Mouse (Mus musculus) right cerebral cortex, postnatal 36 days (tissue): Measurements from ENCODE around the gene Timp3.

Experiments
- DNase-seq, 2 experiments: peaks; one replicate each; pipeline ENCODE4 v3.0.0; 2022; ENCODE audit warnings: low spot score in 2 of 2, mixed read lengths in 1 of 2

Gene Timp3

GRCm38 (mm10) chr10:86297307-86297706 is 2.9 kb upstream of the Timp3 start:
- no peak for DNase-seq

DNA sequence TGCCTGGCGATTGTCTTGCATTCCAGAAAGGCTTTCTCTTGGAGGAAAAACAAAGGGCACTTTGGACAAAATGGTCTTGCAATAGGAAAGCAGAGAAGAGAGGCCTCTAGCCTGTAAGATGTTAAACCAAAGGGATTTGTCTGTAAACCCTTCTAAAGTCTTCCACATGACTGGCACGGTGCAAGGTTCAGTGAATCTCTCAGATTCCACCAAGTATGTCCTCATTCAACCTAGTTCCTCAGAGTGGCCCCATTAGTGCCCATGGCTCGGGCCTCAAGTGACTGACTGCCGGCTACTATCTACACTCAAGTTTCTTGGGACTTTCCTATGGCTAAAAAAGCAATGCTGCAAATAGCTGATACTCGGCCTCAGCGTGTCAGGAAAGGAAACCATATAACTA is 1.8 kb upstream of the Timp3 start:
- no peak for DNase-seq

GRCm38 (mm10) chr10:86299795-86300194 is 377 bp upstream of the Timp3 start:
- DNase-seq: no peak

GRCm38 (mm10) chr10:86301117-86301490 is 932 bp downstream of the Timp3 start:
- DNase-seq: no peak

DNA sequence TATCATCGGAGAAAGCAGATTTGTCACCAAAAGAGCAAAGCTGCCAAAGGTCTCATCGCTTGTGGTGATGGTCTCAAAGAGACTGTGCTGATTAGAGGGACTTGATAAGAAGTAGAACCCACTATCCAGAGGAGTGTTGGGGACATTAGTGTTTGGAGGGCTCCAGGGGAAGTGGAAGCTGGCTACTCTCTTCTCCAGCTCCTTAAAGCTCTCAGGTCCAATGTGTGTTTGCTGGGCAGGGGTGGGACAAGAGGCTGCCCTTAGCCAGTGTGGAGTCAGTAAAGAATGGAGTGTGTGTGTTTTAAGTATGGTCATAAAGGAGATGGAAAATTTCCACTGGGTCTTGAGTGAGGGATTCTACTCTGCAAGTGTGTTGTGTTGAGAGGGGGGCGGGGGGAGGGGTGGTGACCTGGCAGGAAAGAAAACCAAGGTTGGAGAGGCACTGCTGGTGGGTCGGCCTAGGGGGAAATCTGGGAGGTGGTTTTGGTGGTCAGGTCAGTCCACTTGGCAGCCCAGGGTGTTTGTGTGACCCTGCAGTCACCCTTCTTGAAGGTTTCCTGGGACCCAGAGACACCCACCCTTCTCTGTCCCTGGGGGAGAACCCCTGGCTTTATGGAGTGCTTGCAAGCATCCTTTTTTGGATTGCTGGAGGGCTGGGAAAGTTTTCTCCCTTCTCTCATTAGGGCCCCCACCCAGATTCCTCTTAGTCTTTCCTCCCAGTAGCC is 1.6 kb downstream of the Timp3 start:
- no peak for DNase-seq

GRCm38 (mm10) chr10:86302318-86302648 is 2.1 kb downstream of the Timp3 start:
- no peak for DNase-seq

GRCm38 (mm10) chr10:86302761-86303494 is 2.8 kb downstream of the Timp3 start:
- peak; percentile 48 to 58 for DNase-seq

GRCm38 (mm10) chr10:86303495-86303876 is 3.3 kb downstream of the Timp3 start:
- DNase-seq: no peak

GRCm38 (mm10) chr10:86304583-86304982 is 4.4 kb downstream of the Timp3 start:
- no peak for DNase-seq

DNA sequence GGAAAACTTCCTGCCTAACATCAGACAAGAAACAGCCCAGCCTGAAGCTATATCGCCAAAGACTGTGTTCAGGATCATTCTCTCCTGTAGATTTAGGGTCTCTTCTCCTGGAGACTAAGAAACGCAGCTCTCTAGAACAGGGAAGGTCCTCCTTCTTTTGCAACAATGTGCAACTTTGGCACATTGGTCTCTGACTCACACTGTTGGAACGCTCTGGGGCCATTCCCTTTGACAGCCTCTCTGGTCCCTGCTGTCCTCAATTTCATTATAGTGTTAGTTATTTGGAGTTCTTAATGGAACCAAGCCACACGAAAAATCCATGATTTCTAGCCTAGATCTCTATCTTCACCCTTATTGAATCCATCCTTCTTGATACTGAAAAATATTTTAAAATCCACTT is 7.1 kb downstream of the Timp3 start:
- DNase-seq: no peak

DNA sequence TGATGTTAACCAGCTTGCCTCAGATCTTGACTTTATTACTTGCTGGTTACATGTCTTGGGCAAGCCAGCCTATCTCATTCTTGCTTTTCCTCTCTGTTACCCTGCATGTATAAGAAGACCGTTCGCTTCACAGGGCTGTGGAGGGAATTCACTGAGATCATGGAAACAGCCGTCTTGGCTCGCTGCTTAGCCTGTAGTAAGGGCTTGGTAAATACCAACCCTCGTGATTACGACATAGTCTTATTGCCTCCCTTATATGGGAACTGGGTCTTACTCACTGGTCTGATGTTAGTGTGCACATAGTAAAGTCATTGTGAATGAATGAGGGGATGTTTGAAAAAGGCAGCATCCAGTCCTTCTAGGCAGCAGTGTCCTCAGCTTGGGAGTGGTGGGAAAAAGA is 10.4 kb downstream of the Timp3 start:
- no peak for DNase-seq

- DNase-seq: no peak
Observed at GRCm38 (mm10) chr10:86312976-86313375, 12.8 kb downstream of the Timp3 start.

GRCm38 (mm10) chr10:86313448-86313847 is 13.3 kb downstream of the Timp3 start:
- DNase-seq: no peak

DNA sequence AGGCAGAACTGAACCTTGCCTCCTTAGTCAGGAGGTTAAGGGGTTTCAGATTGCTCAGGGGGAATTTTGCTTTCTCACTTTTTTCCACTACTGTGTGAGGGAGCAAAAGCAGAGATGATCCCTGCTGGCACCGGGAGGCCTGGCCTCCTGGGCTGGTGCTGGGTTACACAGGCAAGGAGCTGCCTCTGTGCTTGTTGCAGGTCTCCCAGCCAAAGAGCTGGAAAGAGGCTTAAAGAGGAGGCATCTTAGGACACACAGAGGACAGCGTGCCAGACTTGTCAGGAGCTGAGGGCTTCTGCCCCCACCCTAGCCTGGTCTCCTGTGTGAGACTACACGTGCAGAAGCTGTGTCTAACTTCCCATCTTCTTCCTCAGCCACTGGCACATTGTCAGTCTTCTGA is 15.3 kb downstream of the Timp3 start:
- no peak for DNase-seq

GRCm38 (mm10) chr10:86317633-86318032 is 17.5 kb downstream of the Timp3 start:
- DNase-seq: no peak

DNA sequence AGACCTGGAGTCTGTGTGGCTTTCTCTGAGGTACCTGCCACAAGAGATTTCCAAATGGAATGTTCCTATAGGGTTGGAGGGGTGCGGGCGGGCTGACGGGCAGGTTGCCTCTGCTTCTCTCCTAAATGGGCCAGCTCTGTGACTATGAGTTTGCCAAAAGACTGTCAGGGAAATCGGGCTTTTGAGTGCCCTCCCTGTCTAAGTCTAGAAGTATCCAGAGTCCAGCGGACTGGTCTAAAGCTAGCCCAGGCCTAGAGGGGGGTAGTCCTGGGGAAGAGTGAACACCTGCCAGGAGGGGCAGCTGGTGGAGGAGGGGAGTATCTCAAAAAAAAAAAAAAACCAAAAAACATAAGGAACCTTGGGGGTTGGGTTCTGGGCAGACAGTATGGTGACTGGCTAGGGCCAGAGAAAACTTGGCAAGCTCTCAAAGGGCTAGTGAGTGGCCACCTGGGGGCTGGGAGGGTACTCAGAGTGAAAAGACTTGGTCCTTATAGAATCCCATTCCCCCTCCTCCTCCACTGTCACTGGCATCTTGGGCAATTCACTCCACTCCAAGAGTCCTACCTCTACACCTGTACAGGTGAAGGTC is 18.5 kb downstream of the Timp3 start:
- no peak for DNase-seq

DNA sequence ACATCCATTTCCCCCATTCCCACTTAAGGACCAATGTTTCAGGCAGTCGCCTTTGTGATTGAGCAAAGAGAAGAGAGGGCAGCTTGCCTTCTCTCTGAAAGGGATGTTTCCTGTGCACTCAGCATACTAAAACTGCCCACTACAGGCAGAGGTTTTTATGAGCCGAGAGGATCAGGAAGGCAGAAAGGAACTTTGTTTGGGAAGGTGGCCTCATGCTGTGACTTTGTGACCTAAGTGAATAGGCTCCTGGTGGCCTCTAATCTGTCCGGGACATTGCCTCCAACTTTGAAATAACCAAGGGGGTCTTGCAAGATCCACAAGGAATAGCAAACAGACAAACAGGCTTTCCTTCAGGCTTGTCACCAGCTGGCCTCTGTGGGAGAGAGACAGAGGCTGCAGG is 19.4 kb downstream of the Timp3 start:
- DNase-seq: no peak

- no peak for DNase-seq
Observed at GRCm38 (mm10) chr10:86320204-86320603, 20.0 kb downstream of the Timp3 start.

GRCm38 (mm10) chr10:86321194-86321593 is 21.0 kb downstream of the Timp3 start:
- no peak for DNase-seq

DNA sequence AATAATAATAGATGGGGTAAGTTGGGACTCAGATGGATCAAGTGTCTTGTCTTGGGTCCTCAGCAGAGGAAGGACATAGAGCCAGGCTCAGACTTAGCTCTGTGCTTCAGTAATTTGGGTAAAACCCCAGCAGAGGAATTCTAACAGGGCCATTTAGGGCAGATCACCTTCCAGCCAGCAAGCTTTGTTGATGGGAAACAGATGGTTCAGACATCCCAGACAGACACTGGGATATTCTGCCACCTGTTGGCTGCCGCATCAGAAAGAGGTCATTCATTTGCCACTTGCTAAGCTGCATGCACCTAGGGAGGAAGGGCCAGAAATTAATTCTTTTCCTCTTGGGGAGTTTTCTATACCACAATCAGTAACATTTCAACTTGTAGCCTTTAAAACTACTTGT is 21.8 kb downstream of the Timp3 start:
- DNase-seq: no peak

- no peak for DNase-seq
Observed at GRCm38 (mm10) chr10:86323275-86323994, 23.3 kb downstream of the Timp3 start.

- DNase-seq: no peak
Observed at GRCm38 (mm10) chr10:86325272-86325671, 25.1 kb downstream of the Timp3 start.

- DNase-seq: no peak
Observed at GRCm38 (mm10) chr10:86328143-86328542, 28.0 kb downstream of the Timp3 start.
